Mouse (Mus musculus) ES-CJ7 (cell line): ENCODE measurements around the gene Tff3.

Experiments
- DNase-seq: peaks from one replicate; pipeline ENCODE4 v3.0.0; 2011; ENCODE audit warnings: low read depth, low spot score

Tff3 gene

DNA sequence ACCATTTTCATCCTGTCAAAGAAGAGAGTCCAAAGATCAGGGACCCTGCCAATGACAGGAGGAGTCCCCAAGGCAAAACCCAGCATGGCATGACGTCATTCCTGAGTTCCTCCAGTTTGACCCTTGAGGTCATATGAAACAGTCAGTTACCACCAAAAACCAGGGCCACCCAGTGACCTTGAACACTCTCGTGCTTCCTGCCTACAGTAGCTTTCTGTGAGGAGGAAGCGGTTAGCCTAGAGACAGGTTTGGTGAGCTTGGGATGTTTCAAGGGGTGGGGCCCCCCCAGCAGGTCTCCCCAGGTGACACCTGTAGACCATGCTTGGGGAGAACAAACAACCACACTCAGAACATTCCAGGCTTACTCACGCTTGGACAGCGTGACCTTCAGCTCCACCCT, 51.9 kb downstream of the Tff3 start:
- DNase-seq, result peak; percentile 20

DNA sequence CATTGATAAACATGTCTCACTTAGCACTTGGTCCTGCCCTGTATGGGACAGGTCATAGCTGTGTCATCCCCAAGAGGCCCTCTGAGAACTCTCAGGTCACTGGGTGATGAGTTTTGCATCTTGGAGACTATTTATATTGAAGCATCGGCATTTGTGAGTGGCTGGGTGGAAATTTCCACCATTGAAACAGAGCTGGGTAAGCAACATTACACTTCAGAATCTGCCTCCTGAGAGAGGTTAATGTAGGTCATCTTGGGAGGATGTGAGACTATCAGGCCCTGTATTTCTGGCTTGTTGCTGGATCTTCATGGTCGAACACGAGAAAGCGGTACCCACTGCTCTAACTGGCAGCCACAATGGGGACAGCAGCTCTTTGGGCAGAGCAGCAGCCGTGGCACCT, 54.0 kb downstream of the Tff3 start:
- no peak for DNase-seq
